Mouse (Mus musculus) liver, embryonic 14.5 days (tissue): ENCODE measurements around the gene Abtb2.

Experiments used
- CTCF ChIP-seq: IDR thresholded peaks from 2 replicates; pipeline ENCODE4 v1.5.1; 2016; ENCODE audit warnings: antibody characterized with exemption, low read depth, control low read depth
- EP300 ChIP-seq: IDR thresholded peaks from 2 replicates; pipeline ENCODE4 v1.6.1; 2016; ENCODE audit warnings: antibody characterized with exemption, low read depth

- TF ChIP-seq CTCF, result no peak
- no peak for TF ChIP-seq EP300
These were observed 139.7 kb downstream of the Abtb2 start for GRCm38 (mm10) chr2:103705826-103706225.
